Mouse (Mus musculus) small intestine, adult 2 months (tissue): ENCODE results near the gene Psg22.

ENCODE experiments used
- CTCF ChIP-seq: fragments of 200-500 bp; IDR thresholded peaks from 2 replicates; pipeline ENCODE4 v1.5.1; 2012; ENCODE audit warnings: low read depth, mild to moderate bottlenecking, control low read depth, inconsistent platforms, low read length, moderate library complexity, mixed read lengths; ENCODE audit not compliant: insufficient replicate concordance, insufficient read length; ENCODE audit errors: extremely low read depth
- POLR2A ChIP-seq: fragments of 200-500 bp; IDR thresholded peaks from 2 replicates; pipeline ENCODE4 v1.6.1; 2012; ENCODE audit warnings: low read depth, mild to moderate bottlenecking, control low read depth, inconsistent platforms, low read length, moderate library complexity

DNA sequence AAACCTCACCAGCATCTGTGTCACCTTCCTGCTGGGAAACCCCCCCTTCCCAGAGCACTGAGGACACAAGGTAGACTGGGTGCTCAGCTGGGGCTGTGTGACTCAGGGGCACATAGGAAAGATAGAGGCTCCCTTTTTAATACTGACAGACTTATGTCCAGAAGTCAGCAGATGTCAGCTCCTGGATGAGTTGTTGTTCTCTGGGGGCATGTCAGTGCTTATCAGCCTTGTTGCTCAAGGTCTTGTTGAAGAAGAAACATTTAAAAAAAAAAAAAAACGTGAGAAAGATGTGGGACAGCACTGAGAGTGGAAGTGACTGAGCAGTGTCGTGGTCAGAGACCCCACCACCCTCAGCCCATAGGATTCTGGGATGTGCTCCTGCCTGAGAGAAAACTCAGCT lies at the start of gene Psg22:
- TF ChIP-seq POLR2A (no peak), CTCF (no peak)
